In the genomic region with DNA sequence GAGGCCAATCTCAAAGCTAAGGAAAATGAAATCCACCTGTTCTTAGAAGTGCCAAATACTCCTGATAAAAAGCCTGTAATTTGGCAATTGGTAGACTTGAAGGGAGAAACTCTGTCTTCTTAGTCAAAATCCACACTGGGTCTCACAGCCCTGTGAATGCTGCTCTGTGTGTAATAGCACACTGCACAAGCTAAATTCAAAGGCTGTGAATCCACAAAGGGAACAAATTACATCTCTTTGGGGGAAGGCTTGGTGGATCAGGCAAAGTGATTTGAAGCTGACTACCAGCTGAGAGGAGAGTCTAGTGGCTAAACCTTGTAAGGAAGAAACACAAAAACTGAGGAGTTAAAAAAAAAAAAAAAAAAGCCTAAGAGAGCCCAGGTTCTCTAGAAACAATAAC, we compare ENCODE assay signal across 26 mouse cellular contexts. TPM values are rescaled to one million over a fixed set of nuclear protein-coding genes. Genes with fewer than 3 reads are reported as not detected.
DNase-seq lines count a peak whose midpoint lies in the region; ATAC-seq lines count a peak whose summit lies in the region.
"Had no signal": no experiment of that assay in that cellular context is flagged by ENCODE, and none has a peak within 500 bp of the region (broad histone marks: within the 10 kb centered on the region; RNA-seq: fewer than 3 reads in every experiment).

No protein-coding gene starts in this region.

- no peaks in the 10 kb centered on the region for H3K9me3 ChIP-seq in forebrain, embryonic 10.5 days
- H3K9me3 ChIP-seq in forebrain, embryonic 15.5 days, result no peaks in the 10 kb centered on the region
- no peaks in the 10 kb centered on the region for H3K9me3 ChIP-seq in neural tube, embryonic 11.5 days (ENCODE audit: control insufficient read depth, low read length)
- H3K9me3 ChIP-seq in forebrain, embryonic 13.5 days (replicated peaks), result no peaks in the 10 kb centered on the region
- no peaks in the 10 kb centered on the region for H3K9me3 ChIP-seq in liver, embryonic 12.5 days (replicated peaks)
- H3K9me3 ChIP-seq: heart, embryonic 15.5 days; limb, embryonic 15.5 days; liver, embryonic 15.5 days; lung, embryonic 15.5 days; megakaryocyte, embryonic 14.5 days; neural tube, embryonic 12.5 days; stomach, embryonic 15.5 days had no signal

- H3K4me3 ChIP-seq in forebrain, embryonic 10.5 days, result no peak overlapping the region
- H3K4me3 ChIP-seq in forebrain, embryonic 15.5 days, result no peak overlapping the region
- H3K4me3 ChIP-seq in neural tube, embryonic 11.5 days (ENCODE audit: low read depth, low read length), result no peak overlapping the region
- H3K4me3 ChIP-seq in forebrain, embryonic 13.5 days, result no peak overlapping the region
- H3K4me3 ChIP-seq in liver, embryonic 12.5 days, result no peak overlapping the region
- H3K4me3 ChIP-seq: heart, embryonic 15.5 days; left cerebral cortex, adult 2 months; limb, embryonic 15.5 days; liver, embryonic 15.5 days; lung, embryonic 15.5 days; megakaryocyte, embryonic 14.5 days; neural tube, embryonic 12.5 days; stomach, embryonic 15.5 days had no signal

- ATAC-seq in forebrain, embryonic 15.5 days (replicated peaks), result no peak
- ATAC-seq in neural tube, embryonic 11.5 days (ENCODE audit: insufficient read depth, low FRiP score, low TSS enrichment), result no peak
- peak; percentile 48; the same call in 1 of the 2 replicates for ATAC-seq in forebrain, embryonic 13.5 days
- no peak for ATAC-seq in liver, embryonic 12.5 days
- ATAC-seq: midbrain, embryonic 16.5 days had no signal

- peaks cover 45% of the 10 kb centered on the region for H3K4me1 ChIP-seq in forebrain, embryonic 10.5 days
- H3K4me1 ChIP-seq in forebrain, embryonic 15.5 days, result peaks cover 4% of the 10 kb centered on the region; the same call in 1 of the 2 replicates
- peaks cover 3% of the 10 kb centered on the region; the same call in 1 of the 2 replicates for H3K4me1 ChIP-seq in neural tube, embryonic 11.5 days (ENCODE audit: control insufficient read depth, insufficient read depth, low read length)
- H3K4me1 ChIP-seq in forebrain, embryonic 13.5 days, result peaks cover 18% of the 10 kb centered on the region; the same call in 1 of the 2 replicates
- no peaks in the 10 kb centered on the region for H3K4me1 ChIP-seq in liver, embryonic 12.5 days
- H3K4me1 ChIP-seq: liver, embryonic 15.5 days; stomach, embryonic 15.5 days had no signal

- H3K9ac ChIP-seq in forebrain, embryonic 15.5 days (replicated peaks), result no peak overlapping the region
- no peak overlapping the region for H3K9ac ChIP-seq in neural tube, embryonic 11.5 days (ENCODE audit: low read length)
- H3K9ac ChIP-seq in forebrain, embryonic 13.5 days, result no peak overlapping the region
- no peak overlapping the region for H3K9ac ChIP-seq in liver, embryonic 12.5 days
- H3K9ac ChIP-seq: heart, embryonic 15.5 days; limb, embryonic 15.5 days; liver, embryonic 15.5 days; lung, embryonic 15.5 days; neural tube, embryonic 12.5 days; stomach, embryonic 15.5 days had no signal

- H3K27ac ChIP-seq in forebrain, embryonic 10.5 days, result peak overlapping the region; percentile 70
- no peak overlapping the region for H3K27ac ChIP-seq in forebrain, embryonic 15.5 days (replicated peaks)
- H3K27ac ChIP-seq in neural tube, embryonic 11.5 days (ENCODE audit: low read depth, low read length), result 0 out of 2 replicates have a peak overlapping the region, but pooled peaks have one; percentile 11
- no peak overlapping the region for H3K27ac ChIP-seq in forebrain, embryonic 13.5 days
- H3K27ac ChIP-seq in liver, embryonic 12.5 days, result no peak overlapping the region
- H3K27ac ChIP-seq: heart, embryonic 15.5 days; limb, embryonic 15.5 days; liver, embryonic 15.5 days; lung, embryonic 15.5 days; neural tube, embryonic 12.5 days; stomach, embryonic 15.5 days had no signal

- no peak overlapping the region for H3K4me2 ChIP-seq in forebrain, embryonic 15.5 days (replicated peaks)
- no peak overlapping the region for H3K4me2 ChIP-seq in neural tube, embryonic 11.5 days (ENCODE audit: low read depth)
- H3K4me2 ChIP-seq in forebrain, embryonic 13.5 days, result no peak overlapping the region
- H3K4me2 ChIP-seq in liver, embryonic 12.5 days, result no peak overlapping the region
- H3K4me2 ChIP-seq: heart, embryonic 15.5 days; limb, embryonic 15.5 days; liver, embryonic 15.5 days; lung, embryonic 15.5 days; neural tube, embryonic 12.5 days; stomach, embryonic 15.5 days had no signal

- H3K27me3 ChIP-seq in forebrain, embryonic 10.5 days (ENCODE audit: poor library complexity, severe bottlenecking), result peaks cover 21% of the 10 kb centered on the region
- H3K27me3 ChIP-seq in forebrain, embryonic 15.5 days, result no peaks in the 10 kb centered on the region
- no peaks in the 10 kb centered on the region for H3K27me3 ChIP-seq in neural tube, embryonic 11.5 days (ENCODE audit: control insufficient read depth, insufficient read depth, low read length)
- peaks cover 5% of the 10 kb centered on the region; the same call in 1 of the 2 replicates for H3K27me3 ChIP-seq in forebrain, embryonic 13.5 days
- peaks cover 4% of the 10 kb centered on the region for H3K27me3 ChIP-seq in liver, embryonic 12.5 days (replicated peaks)
- H3K27me3 ChIP-seq: heart, embryonic 15.5 days; limb, embryonic 15.5 days; neural tube, embryonic 12.5 days; stomach, embryonic 15.5 days had no signal

- DNase-seq in forebrain, embryonic 10.5 days (ENCODE audit: extremely low spot score, low spot score), result no peak
- no peak for DNase-seq in neural tube, embryonic 11.5 days (ENCODE audit: low spot score)
- DNase-seq in neural tube, embryonic 10.5 days (ENCODE audit: extremely low spot score, low spot score), result no peak
- no peak for DNase-seq in right cerebral cortex, postnatal 25 days
- DNase-seq: adrenal gland, postnatal 10 days; cerebellum, adult 9-10 months; heart, postnatal 36 days; kidney, adult 18-20 months; kidney, postnatal 4 days; layer of hippocampus, adult 9-11 months; left cerebral cortex, postnatal 4 days; lung, postnatal 36 days; right cerebral cortex, postnatal 4 days; thymus, postnatal 25 days had no signal

- no peaks in the 10 kb centered on the region for H3K36me3 ChIP-seq in forebrain, embryonic 10.5 days (replicated peaks)
- no peaks in the 10 kb centered on the region for H3K36me3 ChIP-seq in forebrain, embryonic 15.5 days
- no peaks in the 10 kb centered on the region for H3K36me3 ChIP-seq in neural tube, embryonic 11.5 days (ENCODE audit: control insufficient read depth, insufficient read depth, low read length)
- H3K36me3 ChIP-seq in forebrain, embryonic 13.5 days (ENCODE audit: poor library complexity, severe bottlenecking), result no peaks in the 10 kb centered on the region
- no peaks in the 10 kb centered on the region for H3K36me3 ChIP-seq in liver, embryonic 12.5 days
- H3K36me3 ChIP-seq: heart, embryonic 15.5 days; limb, embryonic 15.5 days; liver, embryonic 15.5 days; lung, embryonic 15.5 days; neural tube, embryonic 12.5 days; stomach, embryonic 15.5 days had no signal

RNA-seq across cellular contexts. Expression of gene Me3, which starts 4.8 kb away (rescaled TPM):
- polyA plus RNA-seq in forebrain, embryonic 10.5 days (2016; fragmentation: Nextera tagmentation; extraction: Ambion mirVana), result 2.2 and 2.4 TPM in 2 replicates
- polyA plus RNA-seq in forebrain, embryonic 15.5 days (2015; fragmentation: Nextera tagmentation; extraction: Ambion mirVana), result 3.1 and 4.2 TPM in 2 replicates
- polyA plus RNA-seq in neural tube, embryonic 11.5 days (2014; fragmentation: Nextera tagmentation; extraction: Ambion mirVana), result 0.77 and 1.3 TPM in 2 replicates
- 1.5 and 1.6 TPM in 2 replicates for polyA plus RNA-seq in forebrain, embryonic 13.5 days (2015; fragmentation: Nextera tagmentation; extraction: Ambion mirVana)
- polyA plus RNA-seq in liver, embryonic 12.5 days (2016; fragmentation: Nextera tagmentation; extraction: Ambion mirVana), result 0.12 and 0.17 TPM in 2 replicates

Comparison
In these comparisons a context has a peak if more than half of its experiments do, and no peak if none do; other contexts are left out.
1. H3K27ac ChIP-seq: peak in forebrain, embryonic 10.5 days (single experiment) and neural tube, embryonic 11.5 days (single experiment); none in forebrain, embryonic 15.5 days (single experiment), forebrain, embryonic 13.5 days (single experiment) and liver, embryonic 12.5 days (single experiment).